Mouse (Mus musculus): ENCODE measurements around the gene Zc3h12d. TPM values are rescaled to one million over a fixed set of nuclear protein-coding genes. Genes with fewer than 3 reads are reported as not detected.
"Not testable (repeated sequence)": the region's sequence is repeated elsewhere in the genome, so short reads cannot be mapped to it uniquely, and the experiment has no call there.

The Zc3h12d gene
- polyA plus RNA-seq, 1 experiment from 2014 or later = 0.11 TPM

GRCm38 (mm10) chr10:7871381-7872020, 39.2 kb downstream of the Zc3h12d start:
- Histone ChIP-seq H3K27ac (replicated peaks; ENCODE audit: low read depth, low read length) (no peak overlapping the region), H3K36me3 (ENCODE audit: control insufficient read depth, insufficient read depth, low read length) (no peaks in the 10 kb centered on the region), H3K4me2 (ENCODE audit: low read depth, low read length) (no peak overlapping the region), H3K4me1 (ENCODE audit: control insufficient read depth, insufficient read depth, low read length) (0 out of 2 replicates have a peak, but pooled peaks cover 7% of the 10 kb centered on the region), H3K4me3 (ENCODE audit: low read depth, low read length) (no peak overlapping the region), H3K9ac (ENCODE audit: low read depth, low read length) (no peak overlapping the region), H3K9me3 (ENCODE audit: control insufficient read depth, low read length) (no peaks in the 10 kb centered on the region), H3K27me3 (replicated peaks; ENCODE audit: control insufficient read depth, insufficient read depth, low read length) (peaks cover 22% of the 10 kb centered on the region)
- ATAC-seq (ENCODE audit: low read depth) (no peak), DNase-seq (ENCODE audit: low spot score) (no peak)
- WGBS = 66% methylated on average over 5 of the region's 5 CpGs

- WGBS = 81% methylated on average over 7 of the region's 7 CpGs
- Histone ChIP-seq H3K36me3 (ENCODE audit: control insufficient read depth, insufficient read depth, low read length) (no peaks in the 10 kb centered on the region), H3K4me1 (ENCODE audit: control insufficient read depth, insufficient read depth, low read length) (no peaks in the 10 kb centered on the region), H3K27me3 (replicated peaks; ENCODE audit: control insufficient read depth, insufficient read depth, low read length) (no peaks in the 10 kb centered on the region), H3K4me3 (ENCODE audit: low read depth, low read length) (no peak overlapping the region), H3K27ac (replicated peaks; ENCODE audit: low read depth, low read length) (no peak overlapping the region), H3K4me2 (ENCODE audit: low read depth, low read length) (no peak overlapping the region), H3K9ac (ENCODE audit: low read depth, low read length) (no peak overlapping the region), H3K9me3 (ENCODE audit: control insufficient read depth, low read length) (no peaks in the 10 kb centered on the region)
- ATAC-seq (ENCODE audit: low read depth) = no peak
- no peak for DNase-seq (ENCODE audit: low spot score)
Measured at GRCm38 (mm10) chr10:7874194-7874593, 41.9 kb downstream of the Zc3h12d start.

- DNase-seq (ENCODE audit: low spot score); H3K27ac ChIP-seq (replicated peaks; ENCODE audit: low read depth, low read length); H3K27me3 ChIP-seq (replicated peaks; ENCODE audit: control insufficient read depth, insufficient read depth, low read length); ATAC-seq (ENCODE audit: low read depth); H3K9me3 ChIP-seq (ENCODE audit: control insufficient read depth, low read length); H3K9ac ChIP-seq (ENCODE audit: low read depth, low read length); H3K4me3 ChIP-seq (ENCODE audit: low read depth, low read length); H3K4me2 ChIP-seq (ENCODE audit: low read depth, low read length); H3K36me3 ChIP-seq (ENCODE audit: control insufficient read depth, insufficient read depth, low read length); H3K4me1 ChIP-seq (ENCODE audit: control insufficient read depth, insufficient read depth, low read length): not testable (repeated sequence)
- WGBS = 90% methylated on average over 3 of the region's 3 CpGs
Measured at GRCm38 (mm10) chr10:7880283-7880682, 48.0 kb downstream of the Zc3h12d start.

GRCm38 (mm10) chr10:7881971-7882370, 49.7 kb downstream of the Zc3h12d start:
- no peak for ATAC-seq (ENCODE audit: low read depth)
- H3K27me3 ChIP-seq (replicated peaks; ENCODE audit: control insufficient read depth, insufficient read depth, low read length) = no peaks in the 10 kb centered on the region
- H3K4me2 ChIP-seq (ENCODE audit: low read depth, low read length) = no peak overlapping the region
- no peak for DNase-seq (ENCODE audit: low spot score)
- WGBS = 89% methylated on average over 3 of the region's 3 CpGs
- H3K4me3 ChIP-seq (ENCODE audit: low read depth, low read length) = no peak overlapping the region
- H3K9ac ChIP-seq (ENCODE audit: low read depth, low read length) = no peak overlapping the region
- H3K9me3 ChIP-seq (ENCODE audit: control insufficient read depth, low read length) = no peaks in the 10 kb centered on the region
- H3K4me1 ChIP-seq (ENCODE audit: control insufficient read depth, insufficient read depth, low read length) = no peaks in the 10 kb centered on the region
- no peak overlapping the region for H3K27ac ChIP-seq (replicated peaks; ENCODE audit: low read depth, low read length)
- H3K36me3 ChIP-seq (ENCODE audit: control insufficient read depth, insufficient read depth, low read length) = no peaks in the 10 kb centered on the region

- DNase-seq (ENCODE audit: low spot score) (peak; percentile 81), ATAC-seq (ENCODE audit: low read depth) (peak; percentile 88)
- H3K27me3 ChIP-seq (replicated peaks; ENCODE audit: control insufficient read depth, insufficient read depth, low read length) = no peaks in the 10 kb centered on the region
- H3K9me3 ChIP-seq (ENCODE audit: control insufficient read depth, low read length) = no peaks in the 10 kb centered on the region
- no peak overlapping the region for H3K9ac ChIP-seq (ENCODE audit: low read depth, low read length)
- no peaks in the 10 kb centered on the region for H3K4me1 ChIP-seq (ENCODE audit: control insufficient read depth, insufficient read depth, low read length)
- no peaks in the 10 kb centered on the region for H3K36me3 ChIP-seq (ENCODE audit: control insufficient read depth, insufficient read depth, low read length)
- no peak overlapping the region for H3K4me3 ChIP-seq (ENCODE audit: low read depth, low read length)
- 8% methylated on average over 5 of the region's 5 CpGs for WGBS
- no peak overlapping the region for H3K27ac ChIP-seq (replicated peaks; ENCODE audit: low read depth, low read length)
- no peak overlapping the region for H3K4me2 ChIP-seq (ENCODE audit: low read depth, low read length)
Measured at GRCm38 (mm10) chr10:7883524-7883923, 51.3 kb downstream of the Zc3h12d start.

GRCm38 (mm10) chr10:7888256-7888868, 56.1 kb downstream of the Zc3h12d start:
- DNase-seq (ENCODE audit: low spot score) (no peak), ATAC-seq (ENCODE audit: low read depth) (no peak)
- 77% methylated on average over 11 of the region's 11 CpGs for WGBS
- Histone ChIP-seq H3K27ac (replicated peaks; ENCODE audit: low read depth, low read length) (peak overlapping the region; percentile 44), H3K4me2 (ENCODE audit: low read depth, low read length) (no peak overlapping the region), H3K9ac (ENCODE audit: low read depth, low read length) (no peak overlapping the region), H3K9me3 (ENCODE audit: control insufficient read depth, low read length) (no peaks in the 10 kb centered on the region), H3K4me1 (ENCODE audit: control insufficient read depth, insufficient read depth, low read length) (no peaks in the 10 kb centered on the region), H3K4me3 (ENCODE audit: low read depth, low read length) (no peak overlapping the region), H3K27me3 (replicated peaks; ENCODE audit: control insufficient read depth, insufficient read depth, low read length) (no peaks in the 10 kb centered on the region), H3K36me3 (ENCODE audit: control insufficient read depth, insufficient read depth, low read length) (no peaks in the 10 kb centered on the region)

- no peak overlapping the region for H3K4me3 ChIP-seq (ENCODE audit: low read depth, low read length)
- H3K9ac ChIP-seq (ENCODE audit: low read depth, low read length) = no peak overlapping the region
- H3K36me3 ChIP-seq (ENCODE audit: control insufficient read depth, insufficient read depth, low read length) = peaks cover 41% of the 10 kb centered on the region
- H3K4me2 ChIP-seq (ENCODE audit: low read depth, low read length) = no peak overlapping the region
- H3K4me1 ChIP-seq (ENCODE audit: control insufficient read depth, insufficient read depth, low read length) = no peaks in the 10 kb centered on the region
- WGBS = 83% methylated on average over 14 of the region's 14 CpGs
- DNase-seq (ENCODE audit: low spot score) (no peak), ATAC-seq (ENCODE audit: low read depth) (no peak)
- H3K27ac ChIP-seq (replicated peaks; ENCODE audit: low read depth, low read length) = no peak overlapping the region
- no peaks in the 10 kb centered on the region for H3K27me3 ChIP-seq (replicated peaks; ENCODE audit: control insufficient read depth, insufficient read depth, low read length)
- no peaks in the 10 kb centered on the region for H3K9me3 ChIP-seq (ENCODE audit: control insufficient read depth, low read length)
Measured at GRCm38 (mm10) chr10:7900719-7901627, 68.7 kb downstream of the Zc3h12d start.

GRCm38 (mm10) chr10:7904157-7904556, 71.9 kb downstream of the Zc3h12d start:
- peak; percentile 48; the same call in 1 of the 2 replicates for ATAC-seq (ENCODE audit: low read depth)
- 91% methylated on average over 5 of the region's 5 CpGs for WGBS

More at GRCm38 (mm10) chr10:7904157-7904556, 71.9 kb downstream of the Zc3h12d start:
- H3K4me1 ChIP-seq (ENCODE audit: control insufficient read depth, insufficient read depth, low read length) = no peaks in the 10 kb centered on the region
- peaks cover 68% of the 10 kb centered on the region for H3K36me3 ChIP-seq (ENCODE audit: control insufficient read depth, insufficient read depth, low read length)
- no peaks in the 10 kb centered on the region for H3K9me3 ChIP-seq (ENCODE audit: control insufficient read depth, low read length)
- no peak overlapping the region for H3K27ac ChIP-seq (replicated peaks; ENCODE audit: low read depth, low read length)
- no peak overlapping the region for H3K4me2 ChIP-seq (ENCODE audit: low read depth, low read length)
- no peak for DNase-seq (ENCODE audit: low spot score)
- H3K9ac ChIP-seq (ENCODE audit: low read depth, low read length) = no peak overlapping the region
- H3K4me3 ChIP-seq (ENCODE audit: low read depth, low read length) = no peak overlapping the region
- no peaks in the 10 kb centered on the region for H3K27me3 ChIP-seq (replicated peaks; ENCODE audit: control insufficient read depth, insufficient read depth, low read length)
